Mouse (Mus musculus) megakaryocyte, embryonic 14.5 days (primary cell): ENCODE measurements around the gene Ugt1a6b.

Source experiments
- FLI1 ChIP-seq: IDR thresholded peaks from 2 replicates; pipeline ENCODE4 v1.6.1; 2012; ENCODE audit warnings: low read length, inconsistent platforms, mixed read lengths
- GATA1 ChIP-seq: IDR thresholded peaks from 3 replicates; pipeline ENCODE4 v1.6.1; 2012; ENCODE audit warnings: mixed read lengths, low read length, inconsistent platforms, borderline replicate concordance

- no peak for TF ChIP-seq GATA1
- TF ChIP-seq FLI1, result no peak
These were observed 115.5 kb downstream of the Ugt1a6b start for GRCm38 (mm10) chr1:88218591-88218990.
